Mouse (Mus musculus): ENCODE measurements at regions not wholly inside any gene's neighbourhood (a gene's known extent, or its start where the extent isn't known, plus 50 kb on each side); places are given as distances from the start of the nearest gene placed in this dataset.

GRCm38 (mm10) chr8:4411126-4411525, 81.7 kb upstream of the Cers4 start:
- peak in 1 of 2 experiments; percentile 7 for DNase-seq

DNA sequence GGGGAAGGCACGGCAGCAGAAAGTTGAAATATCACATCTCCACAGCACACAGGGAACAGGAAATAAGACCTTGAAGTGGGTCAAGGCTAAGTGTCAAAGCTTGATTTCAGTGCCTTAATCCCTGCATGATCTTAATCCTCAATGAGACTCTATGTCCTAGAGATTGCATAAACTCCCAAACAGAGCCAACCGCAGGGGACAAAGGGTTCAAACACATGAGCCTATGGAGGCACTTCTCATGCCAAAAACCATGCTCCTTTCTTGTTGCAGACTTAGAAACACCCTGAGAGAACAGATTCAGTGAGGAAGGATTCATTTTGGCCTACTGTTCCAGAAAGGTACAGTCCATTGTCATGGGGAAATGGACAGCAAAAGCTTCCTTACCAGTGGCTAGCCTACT, 81.0 kb upstream of the Cers4 start:
- DNase-seq = no peak

DNA sequence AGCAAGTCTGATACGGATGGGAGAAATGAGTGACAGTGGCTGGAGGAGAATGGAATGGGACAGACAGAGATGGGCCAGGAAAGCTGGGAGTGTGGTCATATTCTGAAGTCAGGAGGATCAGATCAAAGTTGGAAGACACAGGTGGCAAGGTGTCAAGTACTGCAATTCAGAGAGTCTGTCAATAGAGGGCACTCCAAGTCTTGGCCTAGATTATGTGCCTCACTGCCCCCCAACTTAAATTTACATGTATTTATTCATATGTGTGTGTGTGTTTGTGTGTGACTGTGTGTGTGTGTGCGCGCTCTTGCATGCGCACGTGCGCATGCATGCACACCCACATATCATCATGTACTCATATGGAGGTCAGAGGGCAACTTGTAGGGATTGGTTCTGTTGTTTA, 79.6 kb upstream of the Cers4 start:
- DNase-seq = peak; percentile 20 to 43

DNA sequence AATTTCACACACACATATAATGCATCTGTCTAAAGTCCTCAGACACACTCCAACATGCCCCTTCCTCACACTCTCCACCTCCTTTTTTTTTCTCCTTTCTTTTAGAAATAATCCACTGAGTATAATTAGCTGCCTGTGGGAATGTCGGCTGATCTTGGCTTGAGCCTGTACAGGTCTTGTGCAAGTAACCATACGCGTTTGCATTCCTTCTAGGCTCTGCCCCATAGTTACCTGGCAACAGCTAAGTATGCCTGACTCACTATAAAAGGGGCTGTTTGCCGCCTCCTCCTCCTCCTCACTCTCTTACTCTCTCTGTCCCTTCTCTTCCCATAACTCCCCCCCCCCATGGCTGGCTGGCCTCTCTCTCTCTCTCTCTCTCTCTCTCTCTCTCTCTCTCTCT, 79.1 kb upstream of the Cers4 start:
- DNase-seq = no peak

DNA sequence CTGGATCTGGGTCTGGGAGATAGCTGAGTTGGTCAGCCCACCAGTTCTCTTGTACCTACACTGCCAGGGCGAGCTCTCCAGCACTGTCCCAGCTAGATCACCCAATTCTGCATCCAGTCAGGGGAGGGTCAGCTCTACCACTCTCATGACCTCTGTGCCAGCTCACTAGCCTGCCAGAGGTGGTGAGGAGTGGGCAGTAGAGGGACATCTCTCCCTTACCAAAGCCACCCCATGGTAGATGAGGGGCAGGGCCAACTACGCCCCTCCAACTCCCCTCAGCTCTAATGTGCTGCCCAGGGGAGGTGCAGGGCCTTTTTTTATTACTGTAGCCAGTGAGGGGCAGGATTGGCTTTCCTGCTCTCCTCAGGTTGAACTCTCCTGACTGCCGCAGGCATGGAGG, 75.7 kb upstream of the Cers4 start:
- no peak for DNase-seq

DNA sequence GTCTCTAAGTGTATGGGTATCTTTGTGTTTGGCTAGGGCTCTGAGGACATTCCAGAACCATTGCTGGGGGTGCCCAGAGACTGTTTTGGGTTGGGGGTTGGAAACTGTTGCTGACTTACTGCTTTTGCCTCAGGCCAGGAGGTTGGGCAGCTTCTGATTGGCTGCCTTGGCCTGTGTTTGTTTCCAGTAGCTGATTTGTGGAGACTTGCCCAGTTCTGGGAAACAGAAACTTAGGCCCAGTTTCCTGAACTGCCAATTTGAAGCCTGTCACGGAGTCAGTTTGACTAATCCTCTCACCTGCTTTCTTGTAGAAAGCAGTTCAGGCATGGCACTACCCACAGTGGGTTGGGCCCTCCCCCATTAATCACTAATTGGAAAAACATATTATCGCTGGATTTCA, 59.7 kb upstream of the Cers4 start:
- DNase-seq = no peak

DNA sequence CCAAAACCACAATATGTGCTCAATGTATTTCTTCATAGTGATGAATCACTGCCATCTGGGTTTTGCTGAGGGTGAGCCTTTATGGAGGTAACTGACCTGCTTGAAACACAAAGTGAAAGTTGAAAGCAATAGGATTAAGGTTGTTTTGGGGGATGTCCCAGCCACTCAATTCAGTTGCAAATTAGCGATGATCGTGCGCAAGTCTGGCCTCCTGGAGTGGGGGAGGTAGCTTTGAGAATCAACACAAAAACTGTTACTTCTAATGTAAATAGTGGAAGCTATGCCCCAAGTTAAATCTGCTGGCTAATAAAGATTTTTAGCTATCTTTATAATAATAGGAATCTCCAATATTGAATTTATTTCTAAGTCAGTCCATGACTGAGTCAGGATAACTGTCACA, 56.3 kb upstream of the Cers4 start:
- no peak for DNase-seq
